Mouse (Mus musculus) megakaryocyte, embryonic 14.5 days (primary cell): ENCODE measurements around the gene Mast4. TPM values are rescaled to one million over a fixed set of nuclear protein-coding genes. Genes with fewer than 3 reads are reported as not detected.

Experiments used
- H3K27me3 ChIP-seq: replicated peaks from 2 replicates; pipeline ENCODE3; 2012; ENCODE audit warnings: inconsistent platforms
- H3K36me3 ChIP-seq: replicated peaks from 2 replicates; pipeline ENCODE3; 2012; ENCODE audit warnings: low read length, inconsistent platforms, mixed read lengths
- H3K4me1 ChIP-seq: 2 replicates; pipeline ENCODE4 v1.6.1; 2012; ENCODE audit warnings: inconsistent platforms
- H3K4me3 ChIP-seq: replicated peaks from 2 replicates; pipeline ENCODE3; 2012; ENCODE audit warnings: moderate library complexity, mild to moderate bottlenecking, inconsistent platforms
- H3K9me3 ChIP-seq: 2 replicates; pipeline ENCODE4 v1.6.1; 2012; ENCODE audit warnings: inconsistent platforms
- FLI1 ChIP-seq: IDR thresholded peaks from 2 replicates; pipeline ENCODE4 v1.6.1; 2012; ENCODE audit warnings: low read length, inconsistent platforms, mixed read lengths
- GATA1 ChIP-seq: IDR thresholded peaks from 3 replicates; pipeline ENCODE4 v1.6.1; 2012; ENCODE audit warnings: mixed read lengths, low read length, inconsistent platforms, borderline replicate concordance
- polyA plus RNA-seq: library from polyadenylated mRNA; stranded (reverse); fragments of >175 nt; gene quantifications from 2 replicates; pipeline ENCODE4 v1.2.3, GENCODE M21; 2012; ENCODE audit warnings: low replicate concordance; ENCODE audit not compliant: insufficient read depth

Mast4 gene
- polyA plus RNA-seq, 1 experiment = 3.5 TPM

DNA sequence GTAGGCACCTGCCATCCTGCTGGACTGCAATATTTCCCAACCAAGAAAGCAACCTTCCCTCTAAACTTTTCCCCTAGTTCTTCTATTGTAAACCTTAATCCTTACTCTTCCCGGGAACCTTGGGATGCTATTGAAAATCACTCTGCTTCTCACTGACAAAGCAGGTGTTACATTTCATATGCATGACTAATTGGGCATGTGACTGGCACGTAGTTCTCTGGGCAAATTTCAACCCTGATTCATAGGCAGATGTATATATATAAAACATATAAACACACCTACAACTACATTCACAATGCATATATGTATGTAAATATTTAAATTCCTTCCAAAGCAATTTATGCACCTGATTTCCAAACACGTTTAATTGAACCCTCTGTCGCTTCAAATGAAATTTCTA lies 90.2 kb downstream of the Mast4 start:
- H3K36me3 ChIP-seq = no peaks in the 10 kb centered on the region
- H3K4me3 ChIP-seq = no peak overlapping the region
- TF ChIP-seq GATA1 (no peak), FLI1 (no peak)
- H3K9me3 ChIP-seq = no peaks in the 10 kb centered on the region
- H3K4me1 ChIP-seq = no peaks in the 10 kb centered on the region
- H3K27me3 ChIP-seq = no peaks in the 10 kb centered on the region

DNA sequence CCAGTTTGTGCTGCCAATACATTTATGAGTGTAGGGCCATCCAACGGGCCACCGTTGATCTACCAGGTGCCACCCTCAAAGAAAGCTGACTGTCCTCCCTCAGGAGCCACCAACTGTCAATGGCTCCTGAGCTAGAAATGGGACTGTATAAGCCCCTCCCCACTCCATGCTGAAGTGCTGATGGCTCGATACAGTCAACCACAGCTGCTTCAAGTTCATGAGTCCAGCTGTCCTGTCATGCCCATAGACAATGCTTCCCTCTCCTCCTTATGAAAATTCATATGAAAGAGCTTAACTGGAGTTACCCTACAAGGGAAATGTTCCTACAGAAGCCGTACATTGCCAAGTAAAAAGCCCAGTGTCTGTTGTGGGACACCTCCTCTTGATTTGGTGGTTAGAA lies 93.2 kb downstream of the Mast4 start:
- no peak overlapping the region for H3K4me3 ChIP-seq
- H3K27me3 ChIP-seq = peaks cover 2% of the 10 kb centered on the region
- H3K4me1 ChIP-seq = no peaks in the 10 kb centered on the region
- no peak for TF ChIP-seq GATA1
- TF ChIP-seq FLI1 = no peak
- no peaks in the 10 kb centered on the region for H3K9me3 ChIP-seq
- no peaks in the 10 kb centered on the region for H3K36me3 ChIP-seq

DNA sequence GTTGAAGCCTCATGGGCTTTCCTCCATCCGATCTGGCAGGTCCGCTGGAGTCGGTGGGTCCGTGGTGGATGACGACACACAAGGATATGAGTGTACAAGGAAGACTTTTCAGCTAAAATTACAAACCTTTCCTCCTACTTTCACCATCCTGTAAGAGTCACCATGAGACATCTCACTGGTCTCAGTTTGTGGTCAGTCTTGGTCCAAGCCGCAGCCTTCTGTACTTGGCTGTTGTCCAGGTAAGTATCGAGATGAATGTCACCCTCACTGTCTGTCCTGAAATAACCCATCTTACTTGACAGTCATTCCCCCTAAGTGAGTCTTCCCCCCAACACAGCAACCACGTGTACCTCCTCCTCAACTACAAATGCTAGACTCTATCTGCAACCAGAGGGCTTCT lies 94.6 kb downstream of the Mast4 start:
- H3K36me3 ChIP-seq = no peaks in the 10 kb centered on the region
- H3K27me3 ChIP-seq = peaks cover 2% of the 10 kb centered on the region
- H3K9me3 ChIP-seq = no peaks in the 10 kb centered on the region
- TF ChIP-seq GATA1 (no peak), FLI1 (no peak)
- H3K4me1 ChIP-seq = no peaks in the 10 kb centered on the region
- H3K4me3 ChIP-seq = no peak overlapping the region

DNA sequence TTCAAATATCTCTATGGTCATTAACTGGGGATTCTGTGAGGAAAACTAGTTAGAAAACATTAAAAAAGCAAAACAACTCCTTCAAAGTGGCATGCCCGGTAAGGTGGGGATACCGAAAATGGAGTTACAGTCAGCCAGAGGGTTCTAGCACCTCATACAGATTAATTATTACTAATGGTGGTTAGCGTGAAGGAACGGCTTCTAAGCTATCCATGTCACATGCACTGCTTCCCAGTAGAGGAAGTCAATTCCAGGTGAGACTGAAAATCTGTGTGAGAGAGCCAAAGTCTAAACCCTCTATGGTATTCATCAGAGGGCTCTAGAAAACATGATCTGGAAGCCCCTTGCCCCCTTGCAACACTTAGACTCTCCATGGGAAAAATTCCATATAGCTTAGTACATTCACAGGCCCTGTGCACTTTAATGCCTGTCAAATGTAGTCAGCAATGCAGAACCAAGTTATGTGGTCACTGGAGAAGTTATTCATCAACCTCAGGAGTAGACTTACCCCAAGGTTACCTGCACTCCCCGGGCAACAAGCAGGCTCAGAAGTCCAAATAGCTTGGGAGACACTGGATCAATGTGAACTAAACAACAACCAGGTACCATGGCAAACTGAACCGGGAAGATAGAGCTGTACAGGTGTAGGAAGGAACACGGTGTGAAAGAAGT lies 96.1 kb downstream of the Mast4 start:
- no peak for TF ChIP-seq GATA1
- no peak for TF ChIP-seq FLI1

DNA sequence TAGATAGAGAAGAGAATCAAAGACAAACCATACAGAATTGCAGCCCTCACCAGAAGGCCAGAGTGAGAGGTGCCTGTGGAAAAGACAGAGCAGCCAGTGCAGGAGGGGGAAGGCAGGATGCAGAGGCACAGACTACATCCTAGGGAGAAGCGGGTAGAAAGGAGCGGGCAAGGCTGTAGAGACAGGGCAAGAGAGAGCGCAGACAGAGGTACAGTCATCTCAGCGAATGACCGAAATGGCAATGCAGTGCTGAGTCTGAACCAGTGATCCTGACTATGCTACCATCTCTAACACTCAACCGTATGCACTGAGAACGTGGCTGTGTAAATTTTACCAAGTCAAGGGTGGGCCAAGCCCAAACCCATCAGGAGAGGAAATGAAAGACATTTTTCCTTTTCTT lies 102.1 kb downstream of the Mast4 start:
- no peaks in the 10 kb centered on the region for H3K4me1 ChIP-seq
- H3K36me3 ChIP-seq = no peaks in the 10 kb centered on the region
- no peaks in the 10 kb centered on the region for H3K27me3 ChIP-seq
- no peak overlapping the region for H3K4me3 ChIP-seq
- no peaks in the 10 kb centered on the region for H3K9me3 ChIP-seq
- TF ChIP-seq GATA1 (no peak), FLI1 (no peak)

More for the DNA sequence above, 96.1 kb downstream of the Mast4 start:
- H3K36me3 ChIP-seq = no peaks in the 10 kb centered on the region
- H3K4me1 ChIP-seq = no peaks in the 10 kb centered on the region
- no peak overlapping the region for H3K4me3 ChIP-seq
- peaks cover 2% of the 10 kb centered on the region for H3K27me3 ChIP-seq
- no peaks in the 10 kb centered on the region for H3K9me3 ChIP-seq

DNA sequence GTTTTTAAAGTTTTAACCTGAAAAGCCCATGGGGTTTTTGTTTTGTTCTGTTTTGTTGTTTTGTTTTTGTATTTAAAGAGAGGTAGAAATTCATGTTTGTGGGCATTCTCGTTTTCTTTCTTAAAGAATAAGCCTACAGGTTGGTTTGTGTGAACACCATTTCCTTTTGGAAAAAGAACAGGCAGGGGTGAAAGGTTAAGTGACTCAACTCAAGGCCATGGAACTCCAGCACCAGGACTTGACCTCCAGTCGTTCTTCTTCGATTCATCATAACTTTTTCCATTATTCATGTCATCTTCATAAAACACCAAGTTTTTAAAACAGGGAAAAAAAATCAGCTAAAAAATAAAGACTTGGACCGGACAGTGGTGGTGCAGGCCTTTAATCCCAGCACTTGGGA lies 105.2 kb downstream of the Mast4 start:
- Histone ChIP-seq H3K4me3 (no peak overlapping the region), H3K4me1 (peaks cover 6% of the 10 kb centered on the region; the same call in 1 of the 2 replicates), H3K9me3 (no peaks in the 10 kb centered on the region), H3K36me3 (no peaks in the 10 kb centered on the region), H3K27me3 (no peaks in the 10 kb centered on the region)
- TF ChIP-seq GATA1 = no peak
- TF ChIP-seq FLI1 = no peak

DNA sequence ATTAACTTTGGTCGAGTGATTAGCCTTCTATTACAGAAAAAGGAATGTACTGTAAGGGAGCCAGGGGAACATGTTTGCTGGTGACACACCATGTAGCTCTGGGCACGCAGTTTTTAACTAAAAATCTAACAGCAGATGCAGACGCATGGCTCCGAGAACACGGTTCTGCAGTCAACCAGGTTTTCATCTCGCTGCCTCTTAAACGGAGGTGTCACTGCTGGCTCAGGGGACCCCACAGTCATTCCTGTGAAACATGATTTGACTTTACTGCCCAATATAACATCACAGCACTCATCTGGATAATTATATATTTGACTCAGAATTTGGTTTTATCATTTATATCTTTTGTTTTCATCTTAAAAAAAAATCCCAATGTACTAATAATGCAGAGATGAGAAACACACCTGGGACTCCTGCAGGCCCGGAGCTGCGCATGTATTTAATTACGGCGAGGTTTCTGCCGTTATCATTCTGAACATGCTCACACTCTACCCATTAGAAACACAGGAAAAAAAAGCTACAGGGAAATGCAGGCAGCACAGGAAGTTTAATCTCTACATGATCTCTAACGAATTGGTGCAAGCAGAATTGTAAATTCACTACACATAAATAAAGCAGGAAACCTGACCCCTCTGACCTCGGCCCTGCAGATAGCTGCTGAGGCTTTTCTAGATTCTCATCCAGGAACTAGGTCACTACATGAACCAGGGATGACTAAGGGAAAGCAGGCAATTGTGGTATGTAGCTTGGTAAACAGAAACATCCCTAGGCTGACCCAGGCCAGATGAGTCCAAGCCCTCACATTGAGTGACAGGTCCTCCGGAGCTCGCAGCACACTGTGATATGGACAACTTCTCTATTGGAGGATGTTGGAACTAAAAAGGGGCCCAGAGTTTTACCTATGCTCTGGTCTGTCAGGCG lies 108.1 kb downstream of the Mast4 start:
- TF ChIP-seq FLI1 (no peak), GATA1 (no peak)
- H3K9me3 ChIP-seq = no peaks in the 10 kb centered on the region

DNA sequence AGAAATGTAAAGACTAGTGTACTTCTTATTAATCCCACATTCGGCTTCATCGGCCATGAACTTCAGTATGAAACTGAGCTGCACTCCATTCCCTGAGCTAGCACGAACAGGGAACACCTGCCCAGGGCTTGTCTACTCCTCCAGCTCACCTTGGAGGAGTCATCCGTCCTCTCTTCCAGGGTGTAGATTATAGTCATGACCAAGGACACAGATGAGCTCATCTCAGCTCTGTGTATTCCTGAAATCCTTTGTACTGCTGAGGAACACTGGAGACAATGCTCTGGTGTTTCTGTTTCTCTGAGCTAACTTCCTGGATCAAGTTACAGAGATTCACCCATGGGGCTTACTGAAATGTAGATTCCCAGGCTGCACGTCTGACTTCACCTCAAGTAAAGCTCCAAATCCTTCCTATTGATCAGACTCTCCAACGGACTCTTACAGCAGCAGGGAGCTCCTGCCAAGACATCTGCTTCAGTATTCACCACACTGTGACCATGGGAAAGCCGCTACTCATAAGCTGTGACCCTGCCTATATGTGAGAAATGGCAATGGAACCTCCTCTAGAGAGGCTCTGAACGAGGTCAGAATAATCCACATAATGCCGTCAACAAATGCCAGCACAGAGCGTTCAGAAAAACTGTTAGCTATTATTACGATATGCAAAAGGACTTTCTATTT lies 108.9 kb downstream of the Mast4 start:
- no peaks in the 10 kb centered on the region for H3K36me3 ChIP-seq

More for the DNA sequence above, 108.1 kb downstream of the Mast4 start:
- peak overlapping the region; percentile 38 for H3K4me3 ChIP-seq
- no peaks in the 10 kb centered on the region for H3K27me3 ChIP-seq
- no peaks in the 10 kb centered on the region for H3K36me3 ChIP-seq
- H3K4me1 ChIP-seq = peaks cover 6% of the 10 kb centered on the region; the same call in 1 of the 2 replicates

DNA sequence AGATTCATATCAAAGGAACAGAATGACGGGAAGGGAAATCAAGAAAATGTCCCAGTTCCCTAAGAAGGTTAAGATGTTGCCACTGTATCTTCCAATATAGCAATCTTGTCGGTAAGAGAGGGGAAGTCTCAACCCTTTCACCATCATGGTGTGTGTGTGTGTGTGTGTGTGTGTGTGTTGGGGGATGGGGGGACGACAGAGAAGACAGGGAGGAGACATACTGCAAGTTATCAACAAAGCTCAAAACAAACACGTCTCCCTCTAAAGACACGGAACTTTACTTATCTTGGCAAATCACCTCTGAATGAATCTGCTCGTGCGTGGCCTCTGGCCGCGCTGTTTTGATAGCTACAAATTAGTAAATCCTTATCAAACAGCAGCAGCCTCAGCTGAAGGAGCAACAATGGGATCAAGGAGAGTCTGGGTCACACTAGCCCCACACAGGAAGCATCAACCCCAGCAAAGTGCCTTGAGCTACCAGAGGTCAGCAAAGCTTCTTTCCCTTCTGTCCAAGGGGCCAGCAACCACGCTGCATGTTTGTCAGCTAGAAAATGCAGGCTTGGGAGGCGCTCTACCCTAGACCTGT lies 113.7 kb downstream of the Mast4 start:
- Histone ChIP-seq H3K4me1 (peaks cover 3% of the 10 kb centered on the region; the same call in 1 of the 2 replicates), H3K27me3 (no peaks in the 10 kb centered on the region), H3K9me3 (no peaks in the 10 kb centered on the region), H3K36me3 (no peaks in the 10 kb centered on the region), H3K4me3 (no peak overlapping the region)
- TF ChIP-seq GATA1 = no peak
- no peak for TF ChIP-seq FLI1

More for the DNA sequence above, 108.9 kb downstream of the Mast4 start:
- TF ChIP-seq GATA1 = no peak
- TF ChIP-seq FLI1 = no peak
- H3K27me3 ChIP-seq = no peaks in the 10 kb centered on the region
- no peak overlapping the region for H3K4me3 ChIP-seq
- H3K9me3 ChIP-seq = no peaks in the 10 kb centered on the region
- peaks cover 9% of the 10 kb centered on the region; the same call in 1 of the 2 replicates for H3K4me1 ChIP-seq
